1 mouse cellular context compared by ENCODE assay signal in the genomic region with DNA sequence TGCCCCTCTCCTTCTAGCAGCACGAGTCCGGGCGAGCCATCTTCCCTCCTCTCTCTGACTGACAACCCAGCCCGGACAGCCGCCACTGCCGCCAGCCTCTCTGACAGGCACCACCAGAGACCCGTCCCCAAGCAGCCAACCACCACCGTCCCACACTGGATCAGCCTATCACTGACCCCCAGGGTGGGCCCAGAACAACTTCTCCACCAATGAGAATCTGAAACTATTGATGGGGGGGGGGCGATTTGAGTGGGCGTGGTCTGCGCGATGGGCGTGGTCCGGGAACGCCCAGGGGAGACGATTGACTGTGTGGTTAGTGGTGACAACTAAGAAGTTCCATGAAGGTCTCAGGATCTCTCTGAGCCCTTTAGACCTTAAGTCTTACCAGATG.
TF ChIP-seq lines count a peak whose summit lies in the region.

A gene (minus strand): TSS at position 112 of the 391 bp plus-strand sequence.

TF ChIP-seq in MEL, 35 proteins besides CTCF, POLR2A, EP300 and RAD21 (continued from another document):
- TF ChIP-seq BHLHE40 (IDR thresholded peaks at IDR 0.05; ENCODE audit: borderline replicate concordance, low read depth, low read length) (no peak), TAL1 (IDR thresholded peaks at IDR 0.05; ENCODE audit: low read length) (no peak), MAZ (IDR thresholded peaks at IDR 0.05; ENCODE audit: low read depth, low read length) (peak; percentile 89; the same call in 1 of the 2 replicates), UBTF (IDR thresholded peaks at IDR 0.05; ENCODE audit: borderline replicate concordance, insufficient read depth, low read depth, low read length) (no peak), MYC (IDR thresholded peaks at IDR 0.05; ENCODE audit: low read depth, low read length) (0 out of 2 replicates have a peak, but pooled peaks have one; percentile 26), KAT2A (conservative IDR thresholded peaks at IDR 0.05; ENCODE audit: low read depth, low read length) (no peak), ZC3H11A (IDR thresholded peaks at IDR 0.05; ENCODE audit: low read depth, low read length) (no peak), NELFE (IDR thresholded peaks at IDR 0.05; ENCODE audit: low read depth, low read length) (peak; percentile 85), MXI1 (IDR thresholded peaks at IDR 0.05; ENCODE audit: low read depth, low read length) (peak; percentile 60)
